Mouse (Mus musculus) regulatory T cell (primary cell): ENCODE data around the gene Cd63.

Experiments
- in situ Hi-C: fragments of 300-600 bp; cut with MboI, MseI; formaldehyde crosslinking; loops from one replicate; pipeline ENCODE4 v1.15.1; 2025; ENCODE audit warnings: high pct_unique_total_duplicates

Gene Cd63

DNA sequence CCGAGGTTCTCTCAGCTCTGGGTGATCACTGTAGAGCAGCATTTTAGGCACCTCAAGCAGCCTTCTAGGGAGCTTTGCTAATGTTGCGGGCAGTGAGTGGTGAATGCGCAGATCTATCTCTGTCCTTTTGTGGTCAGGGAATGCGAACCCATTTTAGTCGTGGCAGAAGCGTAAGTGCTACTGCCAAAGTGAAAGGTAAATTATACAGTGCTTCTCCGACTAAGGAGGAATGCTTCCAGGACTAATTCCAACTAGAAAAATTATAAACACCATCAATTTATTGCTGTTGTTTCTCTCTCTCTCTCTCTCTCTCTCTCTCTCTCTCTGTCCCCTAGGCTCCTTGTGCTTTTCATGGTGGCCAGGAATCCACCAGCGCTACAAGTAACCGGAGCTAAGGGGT is 23.1 kb downstream of the Cd63 start, which contains the start of gene Bloc1s1:
Gene Bloc1s1, minus strand, starts transcription at position 101 of the 400 bp plus-strand sequence.
- in situ Hi-C loops = no loop called here

DNA sequence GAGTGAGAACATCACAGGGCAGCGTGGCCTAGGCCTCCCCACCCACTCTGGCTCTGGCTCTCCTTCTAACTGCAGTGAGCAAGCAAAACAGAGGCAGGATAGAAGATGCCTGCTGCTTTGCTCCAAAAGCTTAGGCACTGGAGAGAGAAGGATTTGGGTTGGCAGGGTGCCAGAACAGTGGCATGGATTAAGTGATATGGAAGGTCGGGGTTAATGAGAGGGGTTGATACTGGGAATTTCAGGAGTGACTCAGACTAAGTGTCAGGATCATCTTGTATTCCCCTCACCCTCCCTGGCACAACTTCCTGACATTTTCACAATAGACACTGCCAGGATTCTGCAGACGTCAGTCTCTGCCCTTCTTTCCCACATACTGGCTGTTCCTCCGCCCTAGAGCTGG is 27.6 kb downstream of the Cd63 start:
- in situ Hi-C loops = no loop called here

GRCm38 (mm10) chr10:128929638-128930378 is 29.0 kb downstream of the Cd63 start:
- in situ Hi-C loops = no loop called here

DNA sequence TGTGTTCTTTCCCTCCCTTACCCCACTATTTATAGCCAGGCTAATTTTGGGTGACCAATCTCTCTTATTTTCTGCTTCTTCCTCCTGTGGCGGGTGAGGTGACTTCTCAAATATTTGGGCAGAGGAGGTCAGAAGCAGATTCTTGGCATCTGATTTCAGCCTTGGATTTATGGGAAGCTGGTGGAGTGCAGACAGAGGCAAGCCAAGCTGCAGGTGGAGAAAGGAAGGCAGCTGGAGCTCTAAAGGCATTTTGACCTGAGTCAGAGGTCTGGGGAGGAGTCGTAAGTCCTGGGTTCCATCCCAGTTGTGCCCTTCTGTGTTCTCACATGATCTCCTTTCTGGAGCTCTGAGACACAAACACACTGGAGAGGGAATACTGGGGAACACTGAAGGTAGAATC is 30.7 kb downstream of the Cd63 start:
- in situ Hi-C loops = no loop called here

DNA sequence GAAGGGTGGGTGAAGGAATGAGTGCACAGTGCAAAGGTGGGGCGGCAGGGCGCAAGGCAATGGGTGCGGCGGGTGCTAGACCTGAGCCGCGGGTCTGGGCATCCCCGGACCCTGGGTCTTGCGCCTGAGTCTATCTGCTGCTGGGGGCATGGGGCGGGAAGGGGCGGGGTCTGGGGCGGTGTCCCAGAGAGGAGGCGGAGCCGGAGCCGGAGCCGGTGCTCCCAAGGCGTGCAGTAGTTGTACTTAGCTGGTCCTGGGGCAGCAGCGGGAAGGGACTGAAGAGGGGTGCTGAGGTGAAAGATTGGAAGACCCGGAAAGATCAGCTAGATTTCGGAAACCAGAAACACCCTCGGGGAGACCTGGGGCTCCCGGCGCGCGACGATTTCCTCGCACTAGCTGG is 32.8 kb downstream of the Cd63 start, which contains the start of gene Itga7:
Gene Itga7, plus strand, starts transcription at position 245 of the 400 bp plus-strand sequence.
- in situ Hi-C loops = no loop called here

DNA sequence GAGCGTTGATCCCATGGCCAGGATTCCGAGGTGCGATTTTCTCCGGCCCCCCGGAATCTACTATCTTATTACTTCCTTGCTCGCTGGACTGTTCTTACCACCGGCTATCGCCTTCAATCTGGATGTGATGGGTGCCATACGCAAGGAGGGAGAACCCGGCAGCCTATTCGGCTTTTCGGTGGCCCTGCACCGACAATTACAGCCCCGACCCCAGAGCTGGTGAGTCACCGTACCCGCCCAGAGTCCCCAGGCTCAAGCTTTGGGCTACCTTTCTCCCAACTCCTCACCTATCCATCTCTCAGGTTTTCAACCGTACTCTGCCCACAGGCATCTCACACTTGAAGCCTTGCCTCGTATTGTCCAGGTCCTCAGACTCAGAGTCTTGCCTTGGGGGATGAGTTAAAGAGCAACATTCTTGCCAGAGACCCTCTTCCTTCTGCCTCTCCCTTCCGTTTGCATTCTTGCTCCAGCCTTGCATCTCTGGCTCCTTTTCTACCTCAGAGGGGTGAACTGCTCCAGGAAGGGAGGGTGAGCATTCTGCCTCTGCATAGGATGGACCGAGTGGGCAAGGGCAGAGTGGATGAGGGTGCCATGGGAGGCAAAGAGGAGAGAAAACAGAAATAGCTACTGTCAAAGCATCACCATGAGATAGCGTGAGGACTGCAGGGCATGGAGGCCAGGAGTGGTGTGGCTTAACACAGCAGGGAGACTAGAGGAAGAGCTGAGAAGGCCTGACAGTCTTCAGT is 33.4 kb downstream of the Cd63 start:
- in situ Hi-C loops = no loop called here

DNA sequence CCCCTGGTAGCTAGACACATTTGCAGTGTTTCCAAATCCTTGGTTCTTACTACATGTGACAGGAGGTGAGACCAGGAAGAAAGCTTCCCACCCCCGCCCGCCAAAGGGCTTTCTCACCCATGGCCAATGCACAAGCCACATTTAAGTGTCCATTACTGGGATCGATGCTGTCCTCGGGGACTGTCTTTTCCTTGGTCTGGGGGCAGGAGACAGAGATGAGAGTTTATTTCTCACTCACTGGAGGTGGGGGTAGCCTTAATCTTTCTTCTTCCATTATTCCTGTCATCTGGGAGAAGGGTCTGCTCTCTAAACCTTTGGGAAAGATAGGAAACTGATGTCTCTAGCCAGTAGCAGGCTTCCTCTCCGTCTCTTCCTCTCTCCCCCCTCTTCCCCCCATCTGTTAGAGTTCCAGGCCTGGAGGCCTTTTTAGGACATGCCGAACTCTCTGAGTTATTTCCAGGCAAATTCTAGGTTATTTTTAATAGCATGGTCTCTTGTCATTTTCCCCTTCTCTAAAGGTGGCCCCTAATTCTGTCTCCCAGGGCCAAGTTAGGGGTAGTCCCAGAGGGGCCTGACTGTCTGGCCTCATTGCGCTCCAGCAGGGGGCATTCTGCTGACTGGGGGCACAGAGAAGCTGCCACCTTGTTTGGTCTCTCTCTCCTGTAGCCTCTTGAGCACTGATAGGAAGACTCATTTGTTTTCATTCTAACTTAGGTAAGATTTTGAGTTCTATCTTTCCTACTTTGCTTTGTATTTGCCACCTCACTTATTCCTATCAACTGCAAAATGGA is 34.4 kb downstream of the Cd63 start:
- in situ Hi-C loops = no loop called here

DNA sequence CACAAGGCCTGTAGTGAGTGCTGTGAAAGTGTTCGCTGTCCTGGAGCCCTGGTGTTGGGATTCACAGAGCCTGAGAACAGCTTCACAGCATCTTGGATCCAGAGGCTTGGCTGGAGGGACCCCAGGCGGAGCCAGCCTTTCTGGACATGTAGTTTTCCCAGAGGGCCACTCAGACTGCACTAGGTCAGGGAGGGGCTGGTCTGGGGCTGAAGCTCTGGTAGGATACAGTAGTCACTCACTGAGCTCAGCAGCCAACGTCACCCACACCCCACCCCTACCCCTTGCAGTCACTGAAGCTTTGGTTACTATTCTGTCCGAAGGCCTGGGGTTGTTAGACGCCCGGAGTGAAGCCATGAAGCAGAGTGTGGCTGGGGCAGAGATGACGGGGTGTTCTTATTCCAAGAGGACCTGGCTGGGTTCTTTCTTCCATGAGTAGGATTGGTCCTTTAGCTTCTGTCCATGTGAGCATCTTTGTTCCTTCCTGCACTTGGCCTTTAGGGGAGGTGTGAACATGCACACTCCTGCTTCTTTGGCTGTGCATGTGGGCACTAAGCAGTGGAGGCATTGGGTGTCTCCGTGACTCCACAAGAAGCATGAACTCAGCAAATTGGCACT is 35.1 kb downstream of the Cd63 start:
- in situ Hi-C loops = no loop called here

DNA sequence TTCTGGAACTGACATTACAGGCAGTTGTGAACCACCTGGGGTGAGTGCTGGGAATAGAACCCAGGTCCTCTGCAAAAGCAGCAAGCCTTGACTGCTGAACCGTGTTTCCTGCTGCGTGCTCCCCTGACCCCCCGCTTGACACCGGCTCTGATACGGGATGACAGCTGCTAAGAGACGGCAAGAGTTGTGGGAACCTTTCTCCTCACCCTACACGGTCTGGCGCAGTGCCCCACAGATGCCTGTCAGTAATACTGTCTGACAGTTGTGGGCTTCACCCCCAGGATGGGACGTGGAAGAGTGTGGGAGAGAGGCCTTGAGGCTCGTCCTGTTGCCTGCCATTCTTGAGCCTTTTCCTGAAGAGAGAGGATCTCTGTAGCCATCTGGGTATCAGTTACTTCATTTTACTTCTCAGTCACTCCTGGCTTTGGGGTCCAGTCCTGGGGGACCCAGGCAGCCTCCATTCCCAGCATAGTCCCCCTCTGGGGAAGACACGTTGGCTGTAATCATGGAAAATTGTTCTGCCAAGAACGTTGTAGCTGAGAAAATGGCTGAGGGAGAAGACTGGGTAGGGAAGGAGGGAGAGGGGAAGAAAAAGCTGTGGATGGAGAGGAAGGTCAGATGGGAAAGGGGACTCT is 37.1 kb downstream of the Cd63 start:
- in situ Hi-C loops = no loop called here

DNA sequence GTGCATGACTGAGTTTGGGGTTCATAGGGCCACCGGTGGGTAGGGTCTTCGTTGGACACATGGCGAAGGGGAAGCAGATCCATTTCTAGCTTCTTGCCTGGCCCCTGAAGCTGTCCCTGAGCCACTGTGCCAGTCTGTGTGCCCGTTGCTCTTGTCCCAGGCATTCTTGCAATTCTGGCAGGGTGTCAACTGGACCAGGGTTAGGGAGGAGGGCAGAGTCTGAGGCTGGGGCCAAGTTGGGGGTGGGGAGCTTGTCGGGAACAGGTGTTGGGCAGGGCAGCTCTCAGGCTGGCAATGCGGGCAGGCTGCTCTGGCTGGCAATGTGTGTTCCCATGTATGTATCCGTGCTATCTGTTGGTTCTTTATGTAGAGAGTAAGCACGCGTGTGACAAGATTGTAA is 37.7 kb downstream of the Cd63 start:
- in situ Hi-C loops = no loop called here

- in situ Hi-C loops = no loop called here
Measured at GRCm38 (mm10) chr10:128938974-128939373, 38.2 kb downstream of the Cd63 start.

GRCm38 (mm10) chr10:128940475-128941061 is 39.8 kb downstream of the Cd63 start:
- in situ Hi-C loops = no loop called here

- in situ Hi-C loops = no loop called here
Measured at GRCm38 (mm10) chr10:128945675-128946074, 44.9 kb downstream of the Cd63 start.

- in situ Hi-C loops = no loop called here
Measured at GRCm38 (mm10) chr10:128947496-128947895, 46.7 kb downstream of the Cd63 start.

GRCm38 (mm10) chr10:128950208-128950887 is 49.6 kb downstream of the Cd63 start:
- in situ Hi-C loops = no loop called here

DNA sequence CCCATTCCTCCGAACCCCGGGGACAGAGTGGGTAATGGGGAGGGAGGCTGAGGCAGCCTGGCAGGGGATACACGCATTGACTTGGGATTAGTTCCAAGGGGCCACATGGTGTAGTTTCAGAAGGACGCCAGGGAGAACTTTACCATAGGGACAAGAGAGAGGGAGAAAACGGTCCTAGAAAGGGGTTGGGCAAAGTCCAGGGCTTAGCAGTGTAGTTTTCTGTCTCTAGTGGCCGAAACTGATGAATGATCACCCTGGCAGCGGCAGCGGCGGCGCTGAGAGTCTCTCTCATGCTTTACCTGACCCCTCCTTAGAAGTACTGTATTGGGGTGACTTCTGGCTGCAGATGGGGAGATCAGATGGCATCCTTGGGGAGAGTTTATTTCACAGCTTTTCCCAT is 57.6 kb downstream of the Cd63 start:
- in situ Hi-C loops = no loop called here

- in situ Hi-C loops = no loop called here
Measured at GRCm38 (mm10) chr10:128960142-128960541, 59.4 kb downstream of the Cd63 start.

DNA sequence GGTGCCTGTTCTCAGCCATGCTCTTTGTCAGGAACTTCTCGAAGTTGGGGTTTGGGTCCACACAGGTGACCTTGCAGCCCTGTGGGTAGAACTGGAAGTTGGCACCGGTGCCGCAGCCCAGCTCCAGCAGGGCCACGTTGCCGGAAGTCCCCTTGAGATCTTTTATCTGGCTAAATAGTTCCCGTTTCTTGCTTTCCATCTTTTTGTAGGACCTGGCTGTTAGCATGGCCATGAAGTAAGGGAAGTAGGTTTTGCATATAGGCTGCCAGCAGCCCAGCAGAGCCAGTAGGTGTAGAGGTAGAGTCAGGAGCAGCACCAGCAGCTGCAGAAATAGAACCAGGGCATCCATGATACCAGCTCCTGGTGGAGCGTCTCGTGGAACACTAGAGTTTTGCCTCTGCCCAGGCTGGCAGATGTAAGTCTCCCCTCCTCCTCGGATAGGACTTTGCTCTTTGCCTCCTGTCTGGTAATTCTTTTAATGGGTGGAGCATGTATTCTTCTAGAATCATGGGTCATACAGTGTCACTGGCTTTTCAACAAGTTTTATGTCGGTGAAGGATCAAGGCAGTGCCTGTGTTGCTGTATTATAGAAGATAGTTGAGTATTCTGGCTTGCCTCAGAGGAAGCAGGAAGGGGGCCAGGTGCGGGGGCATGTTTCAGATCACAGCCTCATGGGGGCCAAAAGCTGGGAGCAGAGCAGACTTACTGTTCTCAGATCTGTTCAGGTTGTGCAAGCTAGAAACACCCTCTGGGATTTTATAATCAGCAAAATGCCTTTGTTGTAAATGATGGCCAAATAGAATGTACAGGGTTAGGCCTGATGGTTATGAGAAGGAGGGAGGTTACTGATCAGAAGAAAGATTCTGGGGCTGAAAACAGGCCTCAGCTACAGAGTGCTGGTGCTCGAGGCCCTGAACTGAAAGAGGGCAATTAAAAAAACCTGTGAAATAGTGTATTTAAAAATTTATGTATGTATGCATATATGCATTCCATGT is 60.1 kb downstream of the Cd63 start, which contains the start of gene Mettl7b:
Gene Mettl7b, minus strand, starts transcription at position 399 of the 995 bp plus-strand sequence.
- in situ Hi-C loops = no loop called here
